Mouse (Mus musculus): ENCODE data around the gene Cdk17. TPM values are rescaled to one million over a fixed set of nuclear protein-coding genes. Genes with fewer than 3 reads are reported as not detected.

Gene Cdk17
- polyA plus RNA-seq, 1 experiment = 9.5 TPM

DNA sequence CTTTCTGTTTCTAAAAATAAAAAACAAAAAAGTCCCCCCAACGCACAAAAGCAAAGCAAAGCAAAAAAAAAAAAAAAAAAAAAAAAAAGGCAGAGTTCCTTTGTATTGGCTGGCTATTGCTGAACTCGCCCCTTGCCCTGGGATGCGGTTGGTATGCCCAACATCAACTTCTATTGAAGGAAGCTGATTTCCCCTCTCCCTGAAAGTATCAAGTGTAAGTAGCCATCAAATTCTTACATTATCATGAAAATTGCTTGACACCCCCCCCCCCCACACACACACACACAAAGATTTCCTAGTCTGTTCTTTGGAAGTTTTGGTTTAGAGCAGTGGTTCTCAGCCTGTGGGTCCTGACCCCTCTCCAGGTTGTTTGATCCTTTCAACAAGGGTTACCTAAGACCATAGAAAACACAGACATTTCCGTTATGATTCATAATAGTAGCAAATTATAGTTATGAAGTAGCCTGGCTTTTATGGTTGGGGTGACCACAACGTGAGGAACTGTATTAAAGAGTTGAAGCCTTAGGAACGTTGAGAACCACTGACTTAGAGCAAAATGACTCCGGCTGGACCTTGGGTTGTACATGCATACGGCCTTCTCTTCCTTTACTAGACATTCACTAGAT is 23.8 kb downstream of the Cdk17 start:
- H3K27ac ChIP-seq (ENCODE audit: insufficient read depth, low read depth, low read length) = no peak overlapping the region
- 79% methylated on average over 8 of the region's 8 CpGs for WGBS

DNA sequence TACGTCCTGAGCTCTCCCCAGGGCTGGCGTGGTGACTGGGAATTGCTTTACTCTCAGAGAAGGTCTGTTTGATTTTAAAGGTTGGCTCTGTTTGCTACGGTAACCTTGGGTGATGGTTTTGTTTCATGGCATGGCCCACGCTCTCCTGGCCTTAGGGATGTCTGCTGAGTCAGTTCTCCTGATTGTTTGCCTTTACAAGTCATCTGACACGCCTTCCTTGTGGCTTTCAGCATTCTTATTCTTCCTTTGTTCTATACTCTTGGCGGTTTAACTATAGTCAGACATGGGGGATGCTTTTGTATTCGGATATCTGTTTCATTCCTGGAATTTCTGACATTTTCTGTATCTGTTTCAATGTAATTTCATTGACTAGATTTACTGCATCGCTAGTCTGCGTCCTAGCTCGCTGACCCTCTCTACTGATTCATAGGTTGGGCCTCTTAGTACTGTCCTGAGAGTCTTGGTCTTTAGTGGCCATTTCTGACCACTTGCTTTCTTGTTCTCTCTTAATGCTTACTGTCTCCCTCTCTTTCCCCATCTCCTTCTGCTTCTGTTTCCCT is 27.8 kb downstream of the Cdk17 start:
- H3K27me3 ChIP-seq (replicated peaks; ENCODE audit: control insufficient read depth, insufficient read depth, low read length) = no peaks in the 10 kb centered on the region
- no peak for DNase-seq
- no peak for TF ChIP-seq CTCF (conservative IDR thresholded peaks at IDR 0.05; ENCODE audit: insufficient read depth, insufficient read length, low read depth, low read length)

More for the DNA sequence above, 23.8 kb downstream of the Cdk17 start:
- H3K27me3 ChIP-seq (replicated peaks; ENCODE audit: control insufficient read depth, insufficient read depth, low read length) = no peaks in the 10 kb centered on the region
- H3K4me3 ChIP-seq (ENCODE audit: insufficient read depth, low read depth, low read length) = no peak overlapping the region
- TF ChIP-seq POLR2A (IDR thresholded peaks at IDR 0.05; ENCODE audit: low read depth, low read length) (no peak), CTCF (conservative IDR thresholded peaks at IDR 0.05; ENCODE audit: insufficient read depth, insufficient read length, low read depth, low read length) (no peak)
- no peak for DNase-seq
- no peaks in the 10 kb centered on the region for H3K36me3 ChIP-seq (ENCODE audit: control insufficient read depth, insufficient read depth, low read length)
- peaks cover 7% of the 10 kb centered on the region; the same call in 1 of the 2 replicates for H3K4me1 ChIP-seq (ENCODE audit: control insufficient read depth, insufficient read depth, low read length)

DNA sequence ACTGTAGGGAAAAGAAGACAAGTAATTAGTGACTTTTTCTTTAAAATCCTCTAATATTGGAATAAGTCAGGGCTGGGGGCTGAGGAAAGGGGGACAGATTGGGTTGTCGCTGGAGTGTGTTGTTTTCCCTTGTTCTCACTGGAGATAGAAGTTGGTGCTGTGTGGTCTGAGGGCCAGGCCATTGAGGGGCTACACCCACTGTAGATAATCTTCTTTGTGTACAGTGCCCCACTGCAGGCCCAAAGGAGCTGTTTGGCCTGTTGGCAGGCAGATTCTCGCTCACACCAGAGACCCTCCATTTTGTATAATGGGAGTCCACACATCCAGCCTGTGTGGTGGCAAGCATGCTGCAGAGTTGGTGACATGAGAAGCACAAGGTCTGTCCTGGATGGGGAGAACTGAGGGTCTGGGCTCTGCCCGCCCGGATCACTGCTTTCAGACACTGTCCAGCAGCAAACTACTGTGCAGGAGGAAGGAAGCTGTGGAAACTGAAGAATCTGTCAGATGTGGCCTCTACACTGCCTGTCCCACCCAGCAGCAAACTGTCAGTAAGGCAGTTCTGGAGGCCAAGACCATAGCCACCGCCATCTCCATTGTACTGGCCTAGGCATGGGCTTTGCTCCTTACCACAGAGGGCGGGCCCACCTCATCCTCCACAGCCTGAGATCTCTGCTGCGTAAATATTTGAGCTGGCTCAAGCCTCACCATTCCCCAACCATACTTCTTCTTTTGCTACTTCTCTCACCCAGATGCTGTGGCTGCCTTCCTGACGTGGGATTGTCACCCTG is 30.0 kb downstream of the Cdk17 start:
- no peak for DNase-seq
- no peak overlapping the region for H3K4me3 ChIP-seq (ENCODE audit: insufficient read depth, low read depth, low read length)
- TF ChIP-seq POLR2A (IDR thresholded peaks at IDR 0.05; ENCODE audit: low read depth, low read length) (no peak), CTCF (conservative IDR thresholded peaks at IDR 0.05; ENCODE audit: insufficient read depth, insufficient read length, low read depth, low read length) (no peak)
- H3K4me1 ChIP-seq (ENCODE audit: control insufficient read depth, insufficient read depth, low read length) = 0 out of 2 replicates have a peak, but pooled peaks cover 3% of the 10 kb centered on the region
- no peaks in the 10 kb centered on the region for H3K27me3 ChIP-seq (replicated peaks; ENCODE audit: control insufficient read depth, insufficient read depth, low read length)
- H3K27ac ChIP-seq (ENCODE audit: insufficient read depth, low read depth, low read length) = no peak overlapping the region
- H3K36me3 ChIP-seq (ENCODE audit: control insufficient read depth, insufficient read depth, low read length) = no peaks in the 10 kb centered on the region
- WGBS = 77% methylated on average over 8 of the region's 8 CpGs

More for the DNA sequence above, 27.8 kb downstream of the Cdk17 start:
- Histone ChIP-seq H3K36me3 (ENCODE audit: control insufficient read depth, insufficient read depth, low read length) (no peaks in the 10 kb centered on the region), H3K27ac (ENCODE audit: insufficient read depth, low read depth, low read length) (no peak overlapping the region; the same call in 1 of the 2 replicates), H3K4me1 (ENCODE audit: control insufficient read depth, insufficient read depth, low read length) (0 out of 2 replicates have a peak, but pooled peaks cover 3% of the 10 kb centered on the region), H3K4me3 (ENCODE audit: insufficient read depth, low read depth, low read length) (no peak overlapping the region)
- 60% methylated on average over 10 of the region's 10 CpGs for WGBS

DNA sequence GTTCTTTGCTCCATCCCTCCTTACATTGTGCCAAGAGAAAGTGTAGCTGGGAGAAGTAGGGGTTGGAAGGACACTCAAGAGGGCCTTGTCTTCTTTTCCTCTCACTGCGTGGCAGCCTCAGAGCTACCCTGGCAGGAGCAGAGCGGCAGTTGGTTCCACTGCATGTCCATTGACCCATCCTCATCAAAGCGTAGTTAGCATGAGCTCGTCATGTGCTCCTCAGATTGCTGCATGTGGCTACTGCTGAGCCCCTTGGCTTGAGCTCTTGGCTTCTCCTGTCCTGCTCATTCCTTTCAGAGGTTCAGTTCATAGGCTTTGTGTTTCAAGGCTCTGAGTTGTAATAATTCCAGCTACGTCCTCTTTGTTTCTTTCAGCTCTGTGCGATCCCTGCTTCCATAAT is 36.4 kb downstream of the Cdk17 start:
- Histone ChIP-seq H3K27ac (ENCODE audit: insufficient read depth, low read depth, low read length) (no peak overlapping the region), H3K36me3 (ENCODE audit: control insufficient read depth, insufficient read depth, low read length) (no peaks in the 10 kb centered on the region), H3K4me3 (ENCODE audit: insufficient read depth, low read depth, low read length) (no peak overlapping the region), H3K27me3 (replicated peaks; ENCODE audit: control insufficient read depth, insufficient read depth, low read length) (no peaks in the 10 kb centered on the region), H3K4me1 (ENCODE audit: control insufficient read depth, insufficient read depth, low read length) (peaks cover 5% of the 10 kb centered on the region; the same call in 1 of the 2 replicates)
- no peak for DNase-seq
- 93% methylated on average over 6 of the region's 6 CpGs for WGBS
- no peak for TF ChIP-seq CTCF (conservative IDR thresholded peaks at IDR 0.05; ENCODE audit: insufficient read depth, insufficient read length, low read depth, low read length)
- no peak for TF ChIP-seq POLR2A (IDR thresholded peaks at IDR 0.05; ENCODE audit: low read depth, low read length)

DNA sequence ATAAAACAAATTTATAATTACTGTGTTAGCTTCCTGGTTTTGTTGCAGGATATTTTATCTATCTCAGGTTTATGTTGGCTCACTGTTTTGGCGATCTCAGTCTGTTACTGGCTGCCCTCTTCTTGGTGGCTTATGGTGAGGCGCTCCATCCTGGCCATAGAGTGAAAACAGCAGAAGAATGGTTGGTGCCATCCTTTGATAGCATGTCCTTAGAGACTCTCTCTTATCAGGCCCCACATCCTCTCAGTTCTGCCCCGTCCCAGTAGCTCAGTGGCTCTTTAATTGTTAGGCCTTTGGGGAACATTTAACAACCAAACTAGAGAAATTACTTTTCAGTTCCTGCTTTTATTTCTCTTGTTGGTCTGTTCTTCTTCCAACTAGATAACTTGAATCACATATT is 38.3 kb downstream of the Cdk17 start:
- WGBS = 93% methylated on average over 3 of the region's 3 CpGs
- H3K4me1 ChIP-seq (ENCODE audit: control insufficient read depth, insufficient read depth, low read length) = peaks cover 8% of the 10 kb centered on the region; the same call in 1 of the 2 replicates
- no peak for TF ChIP-seq POLR2A (IDR thresholded peaks at IDR 0.05; ENCODE audit: low read depth, low read length)
- no peak for TF ChIP-seq CTCF (conservative IDR thresholded peaks at IDR 0.05; ENCODE audit: insufficient read depth, insufficient read length, low read depth, low read length)
- no peak for DNase-seq
- H3K4me3 ChIP-seq (ENCODE audit: insufficient read depth, low read depth, low read length) = no peak overlapping the region
- H3K27me3 ChIP-seq (replicated peaks; ENCODE audit: control insufficient read depth, insufficient read depth, low read length) = no peaks in the 10 kb centered on the region
- H3K36me3 ChIP-seq (ENCODE audit: control insufficient read depth, insufficient read depth, low read length) = no peaks in the 10 kb centered on the region
- H3K27ac ChIP-seq (ENCODE audit: insufficient read depth, low read depth, low read length) = no peak overlapping the region

DNA sequence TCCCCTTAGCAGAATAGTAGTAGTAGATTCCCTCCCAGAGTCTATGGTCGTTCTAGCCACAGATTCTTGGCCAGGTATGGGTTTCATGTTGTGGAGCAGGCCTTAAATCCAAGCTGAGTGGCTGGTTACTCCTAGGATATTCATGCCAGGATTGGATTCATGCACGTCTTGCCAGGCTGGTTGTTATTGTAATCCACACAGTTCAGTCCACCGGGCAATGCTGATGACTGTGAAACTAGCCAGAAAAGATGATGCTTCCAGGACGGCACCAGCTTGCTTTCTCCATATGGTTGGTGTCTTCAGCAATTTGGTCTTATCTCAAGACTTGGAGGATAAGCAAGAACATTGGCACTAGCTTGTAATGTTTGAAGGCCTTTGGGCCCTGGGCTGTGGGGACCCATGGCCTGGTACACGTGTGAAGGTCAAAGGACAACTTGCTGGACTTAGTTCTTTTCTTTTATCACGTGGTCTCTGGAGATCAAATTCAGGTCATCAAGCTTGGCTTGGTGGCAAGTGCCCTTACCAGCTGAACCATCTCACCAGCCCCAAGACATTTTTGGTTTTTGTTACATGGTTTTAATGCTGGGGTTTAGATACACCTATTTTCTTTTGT is 41.3 kb downstream of the Cdk17 start:
- DNase-seq = peak; percentile 53
- Histone ChIP-seq H3K4me3 (ENCODE audit: insufficient read depth, low read depth, low read length) (no peak overlapping the region), H3K27ac (ENCODE audit: insufficient read depth, low read depth, low read length) (no peak overlapping the region), H3K27me3 (replicated peaks; ENCODE audit: control insufficient read depth, insufficient read depth, low read length) (no peaks in the 10 kb centered on the region), H3K36me3 (ENCODE audit: control insufficient read depth, insufficient read depth, low read length) (no peaks in the 10 kb centered on the region), H3K4me1 (ENCODE audit: control insufficient read depth, insufficient read depth, low read length) (peaks cover 8% of the 10 kb centered on the region; the same call in 1 of the 2 replicates)
- 70% methylated on average over 6 of the region's 6 CpGs for WGBS
- no peak for TF ChIP-seq CTCF (conservative IDR thresholded peaks at IDR 0.05; ENCODE audit: insufficient read depth, insufficient read length, low read depth, low read length)
- TF ChIP-seq POLR2A (IDR thresholded peaks at IDR 0.05; ENCODE audit: low read depth, low read length) = no peak

Data from kidney, adult 2 months (tissue).